Mouse (Mus musculus) liver, embryonic 14.5 days (tissue): Measurements from ENCODE around the gene Pif1. TPM values are rescaled to one million over a fixed set of nuclear protein-coding genes. Genes with fewer than 3 reads are reported as not detected.

Source experiments
- ATAC-seq: fragments of 200-750 bp; cut with Nextera tagmentation; 2 replicates; pipeline ENCODE4 v1.8.0; 2017; ENCODE audit warnings: moderate number of reproducible peaks, mild to moderate bottlenecking, moderate library complexity; ENCODE audit not compliant: insufficient read depth
- DNase-seq, 3 experiments: peaks; one replicate each; pipeline ENCODE4 v3.0.0-alpha.2; 2012 to 2013; ENCODE audit warnings: low read depth in 3 of 3, low spot score in 3 of 3
- H3K27ac ChIP-seq: fragments of 300-500 bp; sonication (generic); 2 replicates; pipeline ENCODE4 v1.5.1; 2014; ENCODE audit warnings: moderate library complexity, mild to moderate bottlenecking, control low read depth, inconsistent platforms
- H3K27me3 ChIP-seq: fragments of 300-500 bp; sonication (generic); 2 replicates; pipeline ENCODE4 v1.6.1; 2014; ENCODE audit warnings: mild to moderate bottlenecking, low read length, moderate library complexity; ENCODE audit not compliant: control insufficient read depth, insufficient read depth
- H3K36me3 ChIP-seq: fragments of 300-500 bp; sonication (generic); replicated peaks from 2 replicates; pipeline ENCODE4 v1.6.1; 2014; ENCODE audit warnings: low read depth; ENCODE audit not compliant: control insufficient read depth, insufficient read depth
- H3K4me1 ChIP-seq, 2 experiments: fragments of 200-500 bp in 1 of 2; fragments of 300-500 bp in 1 of 2; sonication (generic) in 1 of 2; replicated peaks; 2 replicates each; pipeline ENCODE4 v1.6.1; 2012 to 2014; ENCODE audit warnings: antibody characterized with exemption in 1 of 2, inconsistent platforms in 1 of 2, low read length in 1 of 2; ENCODE audit not compliant: control insufficient read depth in 2 of 2, insufficient read depth in 2 of 2
- H3K4me2 ChIP-seq: fragments of 300-500 bp; sonication (generic); 2 replicates; pipeline ENCODE4 v1.6.1; 2014; ENCODE audit warnings: low read depth, mild to moderate bottlenecking, control low read depth, moderate library complexity
- H3K4me3 ChIP-seq, 2 experiments: fragments of 200-500 bp in 1 of 2; fragments of 300-500 bp in 1 of 2; sonication (generic) in 1 of 2; 2 replicates each; pipeline ENCODE4 v1.5.1; 2012 to 2014; ENCODE audit warnings: low read depth in 2 of 2, low read length in 2 of 2, mild to moderate bottlenecking in 2 of 2, control low read depth in 1 of 2, inconsistent platforms in 1 of 2, moderate library complexity in 1 of 2; ENCODE audit not compliant: insufficient read depth in 1 of 2
- H3K9ac ChIP-seq: fragments of 300-500 bp; sonication (generic); replicated peaks from 2 replicates; pipeline ENCODE4 v1.6.1; 2014; ENCODE audit warnings: mild to moderate bottlenecking, control low read depth, moderate library complexity
- H3K9me3 ChIP-seq: fragments of 300-500 bp; sonication (generic); 2 replicates; pipeline ENCODE4 v1.6.1; 2016; ENCODE audit warnings: low read length, mixed read lengths; ENCODE audit not compliant: control insufficient read depth
- CTCF ChIP-seq: IDR thresholded peaks from 2 replicates; pipeline ENCODE4 v1.5.1; 2016; ENCODE audit warnings: antibody characterized with exemption, low read depth, control low read depth
- EP300 ChIP-seq: IDR thresholded peaks from 2 replicates; pipeline ENCODE4 v1.6.1; 2016; ENCODE audit warnings: antibody characterized with exemption, low read depth
- WGBS: fragments of 180-500 bp; shearing (Covaris S2); extraction: QIAGEN DNeasy Blood & Tissue Kit; methylation state at CpG from one replicate; pipeline ENCODE4 v1.1.7; 2014; ENCODE audit not compliant: insufficient replicate concordance; 5-methylcytosine and 5-hydroxymethylcytosine counted together
- polyA plus RNA-seq, 2 experiments: library from polyadenylated mRNA; depleted of rRNA in 1 of 2; stranded (reverse) in 1 of 2; unstranded in 1 of 2; fragments of >200 nt; fragmentation: Nextera tagmentation in 1 of 2; extraction: Ambion mirVana in 1 of 2; gene quantifications; 2 replicates each; pipeline versions ENCODE4 v1.2.1 to v1.2.3; 2012 to 2014

The Pif1 gene
- polyA plus RNA-seq, 2 experiments = 6.8 to 11.9 TPM

- peaks cover 0 to 2% of the 10 kb centered on the region in 2 experiments; a peak in 1 of 4 replicates for H3K4me1 ChIP-seq
- TF ChIP-seq CTCF (no peak), EP300 (no peak)
- peak overlapping the region; percentile 70 for H3K4me2 ChIP-seq
- no peak overlapping the region for H3K27ac ChIP-seq
- ATAC-seq (peak; percentile 56), DNase-seq (no peak)
- H3K36me3 ChIP-seq = no peaks in the 10 kb centered on the region
- peak overlapping the region; percentile 53 to 61 for H3K4me3 ChIP-seq
- H3K9me3 ChIP-seq = no peaks in the 10 kb centered on the region
- under 1% methylated on average over 72 of the region's 78 CpGs for WGBS
- H3K27me3 ChIP-seq = peaks cover 68% of the 10 kb centered on the region
- H3K9ac ChIP-seq = peak overlapping the region; percentile 13; the same call in 1 of the 2 replicates
Observed at GRCm38 (mm10) chr9:65630631-65631353, 43.8 kb downstream of the Pif1 start.

DNA sequence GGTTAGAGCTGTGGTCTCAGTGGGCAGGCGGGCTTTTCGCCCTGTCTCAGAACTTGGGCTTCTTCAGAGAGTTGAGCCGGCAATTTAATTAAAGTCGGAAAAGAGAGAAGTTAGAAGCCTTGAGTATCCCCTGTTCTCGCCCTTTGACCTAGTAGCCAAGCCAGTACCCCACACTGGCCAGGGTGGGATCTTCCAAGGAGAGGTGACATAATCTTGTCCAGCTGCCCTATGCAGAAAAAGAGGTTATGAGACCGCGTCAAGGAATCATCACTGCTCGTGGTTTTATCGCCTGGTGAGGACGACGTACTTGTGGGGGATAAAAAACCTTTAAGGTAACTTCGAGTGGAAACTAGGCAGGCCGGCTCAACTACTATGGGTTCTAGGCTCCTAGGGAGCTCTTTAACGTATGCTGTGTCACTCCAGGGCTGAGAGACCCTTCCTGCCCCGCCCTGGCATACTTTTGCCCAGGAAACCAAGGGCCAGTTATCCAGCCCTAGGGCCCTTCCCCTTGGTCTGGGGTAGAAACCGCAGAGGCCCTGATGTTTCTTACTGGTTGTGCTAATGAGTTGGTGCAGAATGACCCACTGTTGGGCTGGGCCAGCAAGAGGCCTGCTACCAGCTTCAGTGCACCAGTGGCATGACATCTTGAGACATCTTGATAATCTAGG is 44.5 kb downstream of the Pif1 start:
- no peak for DNase-seq
- ATAC-seq = no peak
- no peak overlapping the region for H3K27ac ChIP-seq
- H3K36me3 ChIP-seq = no peaks in the 10 kb centered on the region
- H3K4me2 ChIP-seq = peak overlapping the region; percentile 70
- H3K9me3 ChIP-seq = no peaks in the 10 kb centered on the region
- H3K27me3 ChIP-seq = peaks cover 66% of the 10 kb centered on the region
- 7% methylated on average over 16 of the region's 16 CpGs for WGBS
- H3K9ac ChIP-seq = peak overlapping the region; percentile 13; the same call in 1 of the 2 replicates
- TF ChIP-seq CTCF = no peak
- TF ChIP-seq EP300 = no peak
- peaks cover 0 to 2% of the 10 kb centered on the region in 2 experiments; a peak in 1 of 4 replicates for H3K4me1 ChIP-seq
- peak overlapping the region; percentile 53 to 61 for H3K4me3 ChIP-seq

- Histone ChIP-seq H3K27me3 (peaks cover 28% of the 10 kb centered on the region), H3K9me3 (no peaks in the 10 kb centered on the region), H3K27ac (no peak overlapping the region), H3K9ac (no peak overlapping the region), H3K36me3 (no peaks in the 10 kb centered on the region), H3K4me1 (peaks cover 0 to 2% of the 10 kb centered on the region in 2 experiments; a peak in 2 of 4 replicates), H3K4me2 (no peak overlapping the region), H3K4me3 (no peak overlapping the region)
- 49% methylated on average over 1 of the region's 1 CpGs for WGBS
- TF ChIP-seq CTCF (no peak), EP300 (no peak)
- no peak for DNase-seq
- ATAC-seq = no peak
Observed at GRCm38 (mm10) chr9:65635766-65636165, 48.8 kb downstream of the Pif1 start.

DNA sequence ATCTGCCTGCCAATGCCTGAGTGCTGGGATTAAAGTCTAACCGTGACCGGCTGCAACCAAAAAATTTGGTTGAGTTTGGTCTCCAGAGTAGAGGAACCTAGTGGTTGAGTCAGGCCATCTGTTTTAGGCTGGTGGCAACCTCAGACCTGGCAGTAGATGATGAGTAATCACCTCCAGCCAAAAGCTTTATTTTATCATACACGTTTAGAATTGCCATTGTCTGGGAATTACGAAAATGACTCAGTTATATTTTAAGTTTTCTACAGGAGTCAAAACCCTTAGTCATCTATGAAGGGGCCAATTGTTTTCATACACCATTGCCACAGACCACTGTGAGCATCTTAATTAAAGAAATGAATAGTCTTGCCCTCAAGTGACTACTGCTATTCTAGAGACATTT is 50.0 kb downstream of the Pif1 start:
- H3K36me3 ChIP-seq = no peaks in the 10 kb centered on the region
- TF ChIP-seq CTCF (no peak), EP300 (no peak)
- no peak overlapping the region for H3K9ac ChIP-seq
- H3K4me1 ChIP-seq = peaks cover 0 to 2% of the 10 kb centered on the region in 2 experiments; a peak in 2 of 4 replicates
- DNase-seq = no peak
- ATAC-seq = no peak
- H3K27me3 ChIP-seq = peaks cover 17% of the 10 kb centered on the region
- WGBS = 59% methylated on average over 4 of the region's 4 CpGs
- H3K4me3 ChIP-seq = no peak overlapping the region
- no peaks in the 10 kb centered on the region for H3K9me3 ChIP-seq
- no peak overlapping the region for H3K4me2 ChIP-seq
- no peak overlapping the region for H3K27ac ChIP-seq

- no peaks in the 10 kb centered on the region for H3K36me3 ChIP-seq
- H3K27me3 ChIP-seq = no peaks in the 10 kb centered on the region; the same call in 1 of the 2 replicates
- H3K4me2 ChIP-seq = no peak overlapping the region
- H3K4me3 ChIP-seq = no peak overlapping the region
- TF ChIP-seq CTCF = no peak
- no peak for TF ChIP-seq EP300
- no peak overlapping the region for H3K9ac ChIP-seq
- H3K27ac ChIP-seq = no peak overlapping the region
- 56% methylated on average over 5 of the region's 5 CpGs for WGBS
- no peaks in the 10 kb centered on the region for H3K9me3 ChIP-seq
- DNase-seq (no peak), ATAC-seq (no peak)
- peaks cover 0 to 3% of the 10 kb centered on the region in 2 experiments; a peak in 1 of 4 replicates for H3K4me1 ChIP-seq
Observed at GRCm38 (mm10) chr9:65639065-65639464, 52.1 kb downstream of the Pif1 start.
